Mouse (Mus musculus): ENCODE measurements around the gene Pan3. TPM values are rescaled to one million over a fixed set of nuclear protein-coding genes. Genes with fewer than 3 reads are reported as not detected.

The Pan3 gene
- total and polyA plus RNA-seq, 3 experiments = 60.6 to 61.5 TPM; not detected in 1

- Histone ChIP-seq H3K4me1 (ENCODE audit: control insufficient read depth in 1 of 2, insufficient read depth in 2 of 2, low read length in 2 of 2) (peaks cover 14% of the 10 kb centered on the region in 2 experiments), H3K4me3 (ENCODE audit: control insufficient read depth in 1 of 2, insufficient read depth in 1 of 2, low read depth in 2 of 2, low read length in 2 of 2) (no peak overlapping the region), H3K27ac (ENCODE audit: control insufficient read depth, low read depth, low read length) (no peak overlapping the region)
Observed at GRCm38 (mm10) chr5:147426048-147426805, 3.7 kb upstream of the Pan3 start.

GRCm38 (mm10) chr5:147430361-147430935 lies 487 bp downstream of the Pan3 start:
- Histone ChIP-seq H3K27ac (ENCODE audit: control insufficient read depth, low read depth, low read length) (peak overlapping the region; percentile 89), H3K9me3 (replicated peaks; ENCODE audit: insufficient read depth, low read length) (no peaks in the 10 kb centered on the region), H3K27me3 (ENCODE audit: control insufficient read depth in 1 of 2, insufficient read depth in 2 of 2, low read length in 2 of 2) (no peaks in the 10 kb centered on the region), H3K79me2 (ENCODE audit: control insufficient read depth, insufficient read depth, low read length, poor library complexity) (peaks cover 59% of the 10 kb centered on the region), H3K9ac (ENCODE audit: control insufficient read depth, low read depth, low read length, poor library complexity, severe bottlenecking) (peak overlapping the region; percentile 99), H3K4me1 (ENCODE audit: control insufficient read depth in 1 of 2, insufficient read depth in 2 of 2, low read length in 2 of 2) (peaks cover 25 to 27% of the 10 kb centered on the region in 2 experiments), H3K4me3 (ENCODE audit: control insufficient read depth in 1 of 2, insufficient read depth in 1 of 2, low read depth in 2 of 2, low read length in 2 of 2) (peak overlapping the region; percentile 65 to 88), H3K36me3 (ENCODE audit: control insufficient read depth in 1 of 2, insufficient read depth in 2 of 2, low read length in 2 of 2) (peaks cover 6 to 27% of the 10 kb centered on the region in 2 experiments)
- TF ChIP-seq ETS1 (IDR thresholded peaks at IDR 0.05; ENCODE audit: low read depth, low read length) = no peak
- 0 out of 2 replicates have a peak, but pooled peaks have one; percentile 41 for TF ChIP-seq UBTF (IDR thresholded peaks at IDR 0.05; ENCODE audit: borderline replicate concordance, insufficient read depth, low read depth, low read length)
- TF ChIP-seq POLR2AphosphoS2 (IDR thresholded peaks at IDR 0.05; ENCODE audit: low read length) = no peak
- TF ChIP-seq MYB (IDR thresholded peaks at IDR 0.05; ENCODE audit: low read depth, low read length) = no peak
- no peak for TF ChIP-seq KAT2A (conservative IDR thresholded peaks at IDR 0.05; ENCODE audit: low read depth, low read length)
- TF ChIP-seq BHLHE40 (IDR thresholded peaks at IDR 0.05; ENCODE audit: borderline replicate concordance, low read depth, low read length) = no peak
- no peak for TF ChIP-seq MXI1 (IDR thresholded peaks at IDR 0.05; ENCODE audit: low read depth, low read length)
- peak; percentile 42 for DNase-seq (ENCODE audit: low read depth, low spot score)

More at GRCm38 (mm10) chr5:147426048-147426805, 3.7 kb upstream of the Pan3 start:
- TF ChIP-seq USF2 (IDR thresholded peaks at IDR 0.05; ENCODE audit: borderline replicate concordance in 1 of 2, insufficient read depth in 1 of 2, low read depth in 1 of 2, low read length in 2 of 2) = no peak
- TF ChIP-seq GATA1 (IDR thresholded peaks at IDR 0.05; ENCODE audit: low read depth, low read length) = peak; percentile 45
- no peak for TF ChIP-seq MAZ (IDR thresholded peaks at IDR 0.05; ENCODE audit: low read depth, low read length)
- TF ChIP-seq POLR2AphosphoS2 (IDR thresholded peaks at IDR 0.05; ENCODE audit: low read length) = no peak
- TF ChIP-seq RCOR1 (IDR thresholded peaks at IDR 0.05; ENCODE audit: low read depth, low read length) = no peak
- TF ChIP-seq EP300 (IDR thresholded peaks at IDR 0.05; ENCODE audit: low read depth in 1 of 2, low read length in 2 of 2) = peak; percentile 30 to 36; a peak in 2 of 4 replicates
- no peak for TF ChIP-seq GABPA (IDR thresholded peaks at IDR 0.05; ENCODE audit: low read depth, low read length)
- peaks cover 0 to 11% of the 10 kb centered on the region in 2 experiments; a peak in 2 of 4 replicates for H3K36me3 ChIP-seq (ENCODE audit: control insufficient read depth in 1 of 2, insufficient read depth in 2 of 2, low read length in 2 of 2)
- H3K9ac ChIP-seq (ENCODE audit: control insufficient read depth, low read depth, low read length, poor library complexity, severe bottlenecking) = no peak overlapping the region
- H3K27me3 ChIP-seq (ENCODE audit: control insufficient read depth in 1 of 2, insufficient read depth in 2 of 2, low read length in 2 of 2) = no peaks in the 10 kb centered on the region
- no peaks in the 10 kb centered on the region for H3K9me3 ChIP-seq (replicated peaks; ENCODE audit: insufficient read depth, low read length)
- DNase-seq (ENCODE audit: low read depth, low spot score) = peak; percentile 45
- H3K79me2 ChIP-seq (ENCODE audit: control insufficient read depth, insufficient read depth, low read length, poor library complexity) = peaks cover 23% of the 10 kb centered on the region
